Mouse (Mus musculus): ENCODE data around the gene Zfyve1. TPM values are rescaled to one million over a fixed set of nuclear protein-coding genes. Genes with fewer than 3 reads are reported as not detected.

Gene Zfyve1
- polyA plus RNA-seq, 1 experiment: not detected

DNA sequence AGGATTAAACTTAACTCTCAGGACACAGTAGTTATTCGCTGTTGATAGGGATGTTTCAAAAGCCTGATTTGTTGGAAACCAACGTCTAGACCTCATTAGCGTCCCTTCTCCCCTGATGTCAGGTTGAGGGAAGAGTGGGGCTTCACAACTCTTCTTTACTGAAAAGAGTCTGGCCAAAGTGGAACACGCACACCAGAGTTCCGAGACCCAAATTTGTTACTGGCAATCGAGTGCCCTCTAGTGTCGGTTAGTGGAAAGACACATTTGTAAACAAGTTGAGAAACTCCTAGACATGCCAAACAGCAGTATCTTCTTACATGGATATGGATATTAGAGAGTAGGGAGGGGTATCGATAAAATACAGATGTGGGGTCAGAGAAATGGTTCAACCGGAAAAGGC, 94.8 kb downstream of the Zfyve1 start:
- Histone ChIP-seq H3K4me1 (ENCODE audit: control insufficient read depth, insufficient read depth, low read length) (no peaks in the 10 kb centered on the region), H3K4me3 (ENCODE audit: insufficient read depth, low read depth, low read length) (no peak overlapping the region), H3K27ac (ENCODE audit: insufficient read depth, low read depth, low read length) (no peak overlapping the region)
- TF ChIP-seq CTCF (IDR thresholded peaks at IDR 0.05; ENCODE audit: insufficient read depth, low read depth, low read length) (no peak), POLR2A (IDR thresholded peaks at IDR 0.05; ENCODE audit: insufficient read depth, low read depth, low read length) (no peak)
- WGBS: 4% methylated on average over 9 of the region's 9 CpGs

- WGBS: 79% methylated on average over 5 of the region's 5 CpGs
- Histone ChIP-seq H3K4me1 (ENCODE audit: control insufficient read depth, insufficient read depth, low read length) (no peaks in the 10 kb centered on the region), H3K27ac (ENCODE audit: insufficient read depth, low read depth, low read length) (no peak overlapping the region), H3K4me3 (ENCODE audit: insufficient read depth, low read depth, low read length) (no peak overlapping the region)
- TF ChIP-seq CTCF (IDR thresholded peaks at IDR 0.05; ENCODE audit: insufficient read depth, low read depth, low read length) (no peak), POLR2A (IDR thresholded peaks at IDR 0.05; ENCODE audit: insufficient read depth, low read depth, low read length) (no peak)
These were observed 97.8 kb downstream of the Zfyve1 start for GRCm38 (mm10) chr12:83499256-83499655.

DNA sequence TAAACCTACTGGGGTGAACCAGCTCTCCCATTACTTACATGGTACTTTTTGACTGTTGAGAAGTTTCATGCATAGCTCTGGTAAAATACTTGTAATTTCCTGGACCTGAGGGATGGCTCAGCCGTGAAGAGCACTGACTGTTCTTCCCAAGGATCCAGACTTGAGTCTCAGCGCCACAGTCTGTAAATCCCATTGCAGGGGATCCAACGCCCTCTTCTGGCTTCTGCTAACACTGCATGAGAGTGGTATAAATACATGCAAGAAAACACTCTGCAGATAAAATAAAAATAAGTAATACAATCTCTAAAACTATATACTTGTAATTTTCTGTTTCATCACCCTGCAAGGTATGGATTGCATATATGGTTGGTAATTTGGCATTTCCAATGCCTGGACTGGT, 99.1 kb downstream of the Zfyve1 start:
- Histone ChIP-seq H3K27ac (ENCODE audit: insufficient read depth, low read depth, low read length) (no peak overlapping the region), H3K4me3 (ENCODE audit: insufficient read depth, low read depth, low read length) (no peak overlapping the region), H3K4me1 (ENCODE audit: control insufficient read depth, insufficient read depth, low read length) (no peaks in the 10 kb centered on the region)
- TF ChIP-seq POLR2A (IDR thresholded peaks at IDR 0.05; ENCODE audit: insufficient read depth, low read depth, low read length) (no peak), CTCF (IDR thresholded peaks at IDR 0.05; ENCODE audit: insufficient read depth, low read depth, low read length) (no peak)
- WGBS: 90% methylated on average over 3 of the region's 3 CpGs

DNA sequence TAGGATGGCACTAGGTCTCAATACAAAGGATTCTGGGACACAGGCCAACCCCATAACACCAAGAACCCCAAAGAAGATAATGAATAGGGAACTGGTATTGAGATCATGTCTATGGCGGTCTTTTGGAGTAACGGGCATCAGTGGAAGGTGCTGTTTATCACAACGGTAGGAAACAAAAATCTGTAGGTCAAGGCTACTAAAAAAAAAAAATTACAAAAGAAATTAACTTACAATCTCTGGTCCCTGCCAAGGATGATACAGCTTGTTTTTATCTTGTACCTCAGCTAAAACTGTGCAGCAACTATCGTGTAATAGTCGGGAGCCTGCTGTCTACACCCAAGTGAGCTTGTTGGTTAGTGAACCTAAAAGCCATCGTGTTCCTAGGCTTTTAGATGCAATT, 100.3 kb downstream of the Zfyve1 start:
- 82% methylated on average over 6 of the region's 6 CpGs for WGBS
- H3K4me3 ChIP-seq (ENCODE audit: insufficient read depth, low read depth, low read length): no peak overlapping the region
- no peak overlapping the region for H3K27ac ChIP-seq (ENCODE audit: insufficient read depth, low read depth, low read length)
- TF ChIP-seq POLR2A (IDR thresholded peaks at IDR 0.05; ENCODE audit: insufficient read depth, low read depth, low read length) (no peak), CTCF (IDR thresholded peaks at IDR 0.05; ENCODE audit: insufficient read depth, low read depth, low read length) (no peak)
- H3K4me1 ChIP-seq (ENCODE audit: control insufficient read depth, insufficient read depth, low read length): no peaks in the 10 kb centered on the region

Other genes with a start within 250 kb of the Zfyve1 start
- not detected in 2 replicates for gene Dpf3, start 109.5 kb downstream of the Zfyve1 start, polyA plus RNA-seq (2012; ENCODE audit: insufficient read depth, insufficient read length, low replicate concordance, missing spikeins)
- gene Dcaf4, start 76.8 kb downstream of the Zfyve1 start, polyA plus RNA-seq (2012; ENCODE audit: insufficient read depth, insufficient read length, low replicate concordance, missing spikeins): not detected in 2 replicates
- gene Rbm25, start 34.0 kb upstream of the Zfyve1 start, polyA plus RNA-seq (2012; ENCODE audit: insufficient read depth, insufficient read length, low replicate concordance, missing spikeins): 331 and 373 TPM in 2 replicates
- not detected in 2 replicates for gene Psen1, start 90.9 kb upstream of the Zfyve1 start, polyA plus RNA-seq (2012; ENCODE audit: insufficient read depth, insufficient read length, low replicate concordance, missing spikeins)
- not detected in 2 replicates for gene Papln, start 166.4 kb upstream of the Zfyve1 start, polyA plus RNA-seq (2012; ENCODE audit: insufficient read depth, insufficient read length, low replicate concordance, missing spikeins)

All from olfactory bulb, adult 2 months (tissue).